Mouse (Mus musculus) layer of hippocampus, postnatal 14 days (tissue): ENCODE data around the gene Gabra6. TPM values are rescaled to one million over a fixed set of nuclear protein-coding genes. Genes with fewer than 3 reads are reported as not detected.

Experiments used
- DNase-seq, 2 experiments: peaks; one replicate each; pipeline ENCODE4 v3.0.0; 2021 to 2022; ENCODE audit warnings: low spot score in 2 of 2, mixed read lengths in 1 of 2
- long read RNA-seq, 2 experiments: library from polyadenylated mRNA; stranded (forward); transcript quantifications; one replicate each; pipeline ENCODE4 v2.0.0; 2021
- total RNA-seq, 2 experiments: library from RNA; stranded (reverse); gene quantifications; 2 replicates each; pipeline ENCODE4 v1.2.3; 2021

The Gabra6 gene
- total RNA-seq, result under 1 TPM in 1 of 2 experiments, not detected in 1; 0.48 TPM
- long read RNA-seq, experiment 1, result 0 reads
- long read RNA-seq, experiment 2, result 0 reads

DNA sequence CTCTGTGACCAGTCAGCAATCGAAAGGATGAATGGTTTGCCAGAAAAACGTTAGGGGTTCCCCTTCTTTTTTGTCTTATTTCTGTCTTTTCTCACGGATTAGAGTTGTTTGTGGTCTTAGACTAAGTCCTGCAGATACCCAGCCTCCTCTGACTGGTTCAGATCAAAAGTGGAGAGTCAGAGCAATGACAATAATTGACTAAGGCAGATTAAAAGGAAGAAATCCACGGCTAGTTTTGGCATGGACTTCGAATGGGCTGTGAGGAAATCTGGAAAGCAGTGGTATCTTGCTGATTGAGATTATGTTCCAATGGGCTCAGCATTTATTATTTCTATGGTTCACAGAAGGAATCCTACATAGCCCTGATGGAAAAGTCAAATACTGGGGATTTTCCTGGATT is at the start of gene Gabra6:
Gene Gabra6 (minus strand): TSS at position 191 of the 400 bp plus-strand sequence.
- DNase-seq, result no peak

DNA sequence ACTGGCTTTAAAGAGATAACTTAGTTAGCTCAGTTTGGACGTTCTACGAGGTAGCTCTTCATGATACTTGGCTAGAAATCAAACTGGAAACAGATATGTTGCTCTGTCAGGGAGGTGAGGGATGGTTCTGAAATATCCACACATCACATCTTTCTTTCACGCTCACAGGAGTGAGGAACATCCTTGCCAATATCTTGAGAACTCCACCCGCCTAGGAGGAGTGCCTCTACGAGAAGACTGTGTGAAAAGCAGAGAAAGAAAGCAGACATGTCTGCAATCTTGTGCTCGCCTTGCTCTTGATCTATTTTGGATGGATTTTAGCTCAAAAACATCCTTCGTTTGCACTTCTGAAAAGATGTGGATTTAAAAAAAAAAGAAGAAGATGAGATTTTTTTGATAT is 44.7 kb upstream of the Gabra6 start:
- DNase-seq, result no peak

DNA sequence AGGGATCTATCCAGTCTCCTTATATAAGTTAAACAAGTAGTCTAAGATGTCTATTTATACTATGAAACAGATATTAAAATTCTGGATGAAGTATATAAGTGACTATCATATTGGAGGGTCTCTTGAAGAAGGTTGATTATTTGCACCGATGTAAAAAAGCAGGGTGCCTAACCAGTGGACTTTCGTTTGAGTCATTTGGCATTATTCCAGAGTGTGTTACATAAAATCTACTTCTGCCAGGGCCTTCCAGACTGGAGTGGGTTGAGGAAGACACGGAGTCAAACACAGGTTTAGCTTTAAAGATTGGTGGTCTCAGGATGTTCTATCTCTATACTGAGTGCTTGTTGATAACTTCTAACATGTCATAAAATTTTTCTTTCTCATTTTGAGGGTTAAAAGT is 11.2 kb upstream of the Gabra6 start:
- no peak for DNase-seq

DNA sequence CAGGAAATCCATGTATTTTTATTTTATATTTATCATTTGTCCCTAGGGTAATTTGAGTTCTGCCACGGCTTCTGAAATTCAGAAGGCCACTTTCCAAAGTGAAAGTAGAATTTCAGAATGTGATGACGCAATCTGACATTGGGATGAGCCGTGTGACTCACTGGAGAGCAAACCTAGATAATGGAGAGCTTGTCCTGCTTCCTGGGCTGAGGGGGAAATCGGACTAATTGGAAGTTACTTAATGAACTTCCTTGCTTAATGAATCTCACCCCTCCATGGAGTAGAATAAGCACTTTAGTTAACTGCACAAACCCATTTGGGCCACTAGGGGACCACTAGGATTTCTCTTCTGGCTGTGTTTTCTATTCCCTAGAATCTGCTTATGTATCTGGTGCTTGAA is 5.4 kb upstream of the Gabra6 start:
- no peak for DNase-seq

DNA sequence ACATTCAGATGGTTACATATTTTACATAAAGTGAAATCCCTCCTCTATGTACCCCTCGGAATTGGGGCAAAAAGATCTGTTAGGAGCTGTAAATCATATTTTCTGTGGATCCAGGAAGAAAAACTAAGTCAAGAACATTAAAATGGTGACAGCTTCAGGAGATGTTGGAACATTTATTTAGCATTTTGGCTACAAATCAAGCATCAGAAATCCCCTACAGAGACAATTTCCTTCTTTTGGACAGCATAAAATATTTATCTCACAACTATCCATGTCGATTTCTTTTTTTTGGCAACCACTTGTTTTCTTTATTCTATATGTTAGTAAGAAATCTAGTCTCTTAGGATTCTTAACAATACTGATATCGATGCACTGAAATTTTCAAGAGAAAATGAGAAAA is 688 bp upstream of the Gabra6 start:
- DNase-seq, result no peak

DNA sequence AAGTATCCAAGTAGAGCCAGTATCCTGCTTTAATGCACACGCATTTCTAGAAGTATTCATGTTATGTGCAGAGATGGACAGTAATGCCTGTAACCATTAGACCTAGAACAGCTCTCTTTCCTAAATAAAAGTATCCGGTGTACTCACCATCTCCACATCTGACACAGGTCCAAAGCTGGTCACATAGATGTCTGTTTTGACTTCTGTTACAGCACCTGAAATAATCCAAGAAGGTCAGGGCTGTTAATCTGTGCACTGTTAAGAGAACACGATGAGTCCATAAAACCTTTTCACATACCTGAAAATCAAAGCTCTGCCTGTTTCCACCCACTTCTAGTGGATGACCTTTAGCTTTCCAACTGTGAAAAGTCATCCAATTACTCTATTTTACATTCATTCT is 1.4 kb downstream of the Gabra6 start:
- no peak for DNase-seq

DNA sequence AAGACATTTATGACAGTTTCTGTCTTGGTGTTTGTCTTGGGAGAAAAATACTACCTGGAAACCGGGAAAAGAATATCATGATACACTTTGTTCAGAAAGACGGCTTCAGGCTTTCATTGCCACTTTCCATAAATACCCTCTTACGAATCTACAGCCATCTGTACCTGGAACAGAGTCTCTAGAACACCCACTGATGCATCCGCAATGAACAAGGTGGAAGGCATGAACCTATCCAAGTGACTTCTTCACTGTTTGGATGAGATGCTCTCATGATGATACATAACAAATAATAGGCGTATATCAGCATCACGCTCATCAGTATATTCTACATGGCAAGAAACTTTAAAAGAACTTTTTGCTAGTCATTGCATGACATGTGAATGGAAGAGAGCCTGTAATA is 1.8 kb downstream of the Gabra6 start:
- no peak for DNase-seq

DNA sequence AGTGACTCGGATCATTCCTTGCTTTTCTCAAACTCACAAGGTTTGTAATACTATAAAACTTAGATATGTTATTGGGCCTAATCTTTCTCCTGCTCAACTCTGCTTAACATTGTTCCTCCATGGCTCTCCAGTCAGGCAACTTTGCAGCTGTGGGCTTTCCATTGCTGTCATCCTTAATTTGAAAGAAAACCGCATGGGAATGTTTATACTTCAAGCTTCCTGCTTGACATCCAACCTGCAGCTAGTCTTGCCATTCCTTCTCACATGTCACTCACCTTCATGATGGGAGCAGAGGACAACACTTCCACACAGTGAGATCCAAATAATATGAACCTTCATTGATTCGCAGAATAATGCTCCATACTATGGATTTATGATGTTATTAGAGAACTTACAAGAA is 2.9 kb downstream of the Gabra6 start:
- DNase-seq, result no peak

DNA sequence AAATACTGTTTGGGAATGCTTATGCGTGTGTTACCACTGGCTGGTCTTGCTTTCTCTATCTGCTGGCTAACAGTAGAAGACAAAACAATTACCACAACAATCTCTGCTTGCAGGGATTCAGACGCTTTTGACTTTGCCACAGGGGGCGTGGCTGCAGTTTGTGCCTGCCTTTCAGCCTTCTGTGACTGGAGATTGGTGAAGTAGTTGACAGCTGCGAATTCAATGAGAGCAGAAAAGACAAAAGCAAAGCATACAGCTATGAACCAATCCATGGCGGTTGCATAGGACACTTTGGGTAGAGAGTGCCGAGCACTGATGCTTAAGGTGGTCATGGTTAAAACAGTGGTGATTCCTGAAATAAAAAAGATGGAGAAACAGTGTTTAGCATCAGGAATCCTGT is 6.0 kb downstream of the Gabra6 start:
- peak; percentile 3 to 13 for DNase-seq

DNA sequence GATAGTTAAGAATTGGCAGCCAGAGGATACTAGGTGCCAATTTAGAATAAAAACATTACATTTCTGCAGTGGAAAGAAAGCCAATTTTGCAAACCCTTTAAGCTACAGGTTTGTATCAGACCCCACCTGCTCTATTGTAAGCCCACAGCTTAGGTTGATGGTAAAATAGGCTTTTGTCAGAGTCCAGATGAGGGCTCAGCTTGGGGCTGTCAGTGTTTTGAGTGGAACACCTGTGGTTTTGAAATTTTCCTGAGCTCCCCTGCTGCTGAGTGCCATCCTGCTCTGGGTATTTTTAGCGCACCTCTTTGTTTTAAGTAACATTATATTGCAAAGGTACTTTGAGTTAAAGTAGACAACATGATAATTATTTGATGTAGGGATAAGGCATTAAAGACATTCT is 10.0 kb downstream of the Gabra6 start:
- no peak for DNase-seq

DNA sequence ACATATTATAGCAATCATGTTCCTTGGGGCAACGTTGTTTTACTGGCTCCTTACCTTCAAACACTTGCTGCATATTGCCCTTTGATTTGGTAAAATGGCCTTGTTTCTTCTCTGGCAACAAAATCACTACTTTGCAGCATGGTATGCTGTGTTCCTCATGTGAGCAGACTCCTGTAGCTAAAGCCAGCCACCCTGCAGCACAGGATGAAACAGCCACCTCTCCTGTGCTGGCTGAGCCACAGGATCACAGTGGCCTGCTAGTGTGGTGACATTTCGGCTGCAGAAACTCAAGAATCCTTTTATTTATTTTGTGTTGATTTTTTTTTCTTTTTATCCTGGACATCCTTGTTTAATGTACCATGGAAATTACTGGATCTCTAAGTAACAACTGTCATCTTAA is 11.8 kb downstream of the Gabra6 start:
- no peak for DNase-seq

DNA sequence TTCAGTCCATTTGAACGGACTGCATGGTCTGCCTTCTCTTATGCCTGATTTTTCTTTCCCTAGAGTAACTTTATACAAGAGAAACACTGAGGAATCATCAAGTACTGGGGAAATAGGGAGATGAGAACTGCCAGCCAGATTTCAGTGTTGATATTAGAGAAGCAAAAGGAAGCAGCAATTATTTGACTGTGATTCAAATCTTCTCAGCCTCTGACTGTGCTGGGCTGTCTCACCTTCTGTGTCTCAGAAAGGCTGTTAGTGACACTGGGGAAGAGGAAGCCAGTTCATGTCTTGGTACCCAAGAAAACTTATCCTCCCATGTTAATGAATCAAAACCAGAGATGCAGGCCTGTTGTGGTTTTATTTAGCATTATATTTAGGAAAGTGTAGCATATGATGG is 14.8 kb downstream of the Gabra6 start:
- DNase-seq, result no peak

DNA sequence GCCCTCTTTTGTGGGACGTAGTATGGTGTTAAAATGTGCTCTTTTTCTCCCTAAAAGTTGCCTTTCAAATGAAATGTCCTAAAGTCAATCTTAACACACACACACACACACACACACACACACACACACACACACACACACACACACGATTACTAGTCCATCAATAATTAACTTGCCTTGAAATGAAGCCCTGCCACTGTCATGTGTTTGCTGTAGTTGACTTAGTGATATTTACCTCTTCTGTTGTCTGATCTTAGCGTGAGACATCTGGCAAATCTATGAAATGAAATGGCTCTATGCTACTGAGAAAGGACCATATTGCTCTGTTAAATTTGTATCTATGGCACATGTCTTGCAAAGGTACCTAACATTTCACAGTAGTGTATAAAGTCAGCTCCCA is 61.9 kb downstream of the Gabra6 start:
- no peak for DNase-seq

Other genes with a start within 250 kb of the Gabra6 start
- gene Gabra1, start 138.1 kb downstream of the Gabra6 start, total RNA-seq, result 100 to 1,000 TPM; 250 to 258 TPM
- gene Gabrb2, start 98.7 kb upstream of the Gabra6 start, total RNA-seq, result 100 to 1,000 TPM; 108 to 118 TPM